Mouse (Mus musculus) cerebellum, postnatal 14 days (tissue): ENCODE measurements around the gene Nanog.
"Not testable (repeated sequence)": the region's sequence is repeated elsewhere in the genome, so short reads cannot be mapped to it uniquely, and the experiment has no call there.

Experiments
- DNase-seq, 2 experiments: peaks; one replicate each; pipeline ENCODE4 v3.0.0; 2021; ENCODE audit warnings: mixed read lengths in 2 of 2

Nanog gene

DNA sequence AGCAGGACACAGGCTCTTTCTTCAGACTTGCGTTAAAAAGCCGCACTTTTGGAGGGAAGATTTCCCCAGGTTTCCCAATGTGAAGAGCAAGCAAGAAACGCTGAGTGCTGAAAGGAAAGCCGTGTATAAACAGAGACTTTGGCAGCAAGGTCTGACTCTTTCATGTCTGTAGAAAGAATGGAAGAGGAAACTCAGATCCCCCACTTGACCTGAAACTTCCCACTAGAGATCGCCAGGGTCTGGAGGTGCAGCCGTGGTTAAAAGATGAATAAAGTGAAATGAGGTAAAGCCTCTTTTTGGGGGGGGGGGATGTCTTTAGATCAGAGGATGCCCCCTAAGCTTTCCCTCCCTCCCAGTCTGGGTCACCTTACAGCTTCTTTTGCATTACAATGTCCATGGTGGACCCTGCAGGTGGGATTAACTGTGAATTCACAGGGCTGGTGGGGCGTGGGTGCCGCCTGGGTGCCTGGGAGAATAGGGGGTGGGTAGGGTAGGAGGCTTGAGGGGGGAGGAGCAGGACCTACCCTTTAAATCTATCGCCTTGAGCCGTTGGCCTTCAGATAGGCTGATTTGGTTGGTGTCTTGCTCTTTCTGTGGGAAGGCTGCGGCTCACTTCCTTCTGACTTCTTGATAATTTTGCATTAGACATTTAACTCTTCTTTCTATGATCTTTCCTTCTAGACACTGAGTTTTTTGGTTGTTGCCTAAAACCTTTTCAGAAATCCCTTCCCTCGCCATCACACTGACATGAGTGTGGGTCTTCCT is at the start of gene Nanog:
Gene Nanog, plus strand, starts transcription at position 454 of the 765 bp plus-strand sequence.
- DNase-seq = no peak

DNA sequence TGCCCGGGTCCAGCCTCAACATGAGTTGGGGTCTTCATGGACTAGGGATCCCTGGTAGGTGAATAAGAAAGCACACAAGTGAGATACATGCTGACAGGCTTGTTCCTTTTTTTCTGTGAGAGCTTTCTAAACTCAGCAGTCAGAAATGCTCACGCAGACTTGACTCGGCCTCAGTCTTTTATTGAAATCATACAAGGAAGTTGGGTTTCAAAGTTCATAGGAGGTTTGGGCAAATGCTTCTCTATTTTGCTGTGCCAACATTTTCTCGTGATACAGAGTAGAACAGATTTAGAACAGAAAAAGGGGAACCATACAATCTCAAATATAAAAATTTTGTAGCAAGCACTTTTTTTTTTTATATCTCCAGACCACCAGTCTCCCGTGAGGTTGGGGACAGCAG is 49.7 kb upstream of the Nanog start:
- DNase-seq = no peak

DNA sequence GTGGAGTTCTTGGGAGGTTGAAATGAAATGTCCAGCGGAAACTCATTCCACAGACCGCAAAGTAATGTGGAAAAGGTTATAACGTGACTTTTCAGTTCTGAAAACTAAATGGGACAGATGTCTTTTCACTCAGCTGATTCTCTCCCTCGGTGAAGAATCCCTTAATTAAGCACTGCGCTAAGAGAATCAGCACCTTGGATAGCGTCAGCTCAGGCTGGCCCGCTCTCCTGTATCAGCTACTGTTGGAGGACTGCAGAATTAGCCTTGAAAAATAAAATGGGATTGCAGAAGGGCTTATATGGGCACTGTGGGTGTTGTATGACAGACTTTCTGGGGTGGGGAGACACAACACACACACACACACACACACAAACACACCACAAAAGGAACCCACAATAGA is 47.7 kb upstream of the Nanog start:
- no peak for DNase-seq

DNA sequence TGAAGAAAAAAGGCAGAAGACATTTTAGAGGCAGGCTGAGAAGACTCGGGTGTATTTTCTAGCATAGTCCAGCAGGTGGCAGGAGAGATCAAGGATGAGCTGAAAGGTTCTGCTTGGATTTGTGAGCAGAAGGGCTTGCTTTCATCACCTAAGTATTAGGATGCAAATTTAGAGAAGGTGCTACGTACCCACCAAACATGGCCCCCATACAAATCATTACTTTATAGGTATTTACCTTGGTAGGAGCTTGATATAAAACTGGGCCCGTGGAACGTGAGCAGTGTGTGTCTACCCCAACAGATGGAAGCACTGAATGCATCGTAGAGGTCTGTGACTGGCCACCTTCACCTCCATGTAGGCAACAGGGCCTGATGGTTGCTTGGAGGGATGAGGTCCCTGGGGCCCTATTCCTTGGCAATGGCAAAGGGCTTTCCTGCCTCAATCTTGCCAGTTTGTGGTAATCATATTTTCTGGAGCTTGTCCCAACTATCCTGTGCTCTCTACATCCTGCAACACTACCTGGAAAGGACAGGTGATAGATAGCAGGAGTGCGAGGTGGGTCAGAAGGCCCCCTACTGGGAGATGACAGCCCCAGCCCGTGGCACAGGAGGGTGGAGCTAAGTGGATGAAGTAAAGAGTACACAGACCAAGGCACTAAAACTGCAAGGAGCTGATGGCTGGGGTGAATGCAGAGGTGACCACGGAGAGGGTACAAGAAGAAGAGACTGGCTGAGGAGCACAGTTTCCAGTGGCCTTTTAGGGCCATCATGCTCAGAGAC is 46.5 kb upstream of the Nanog start:
- DNase-seq = peak; percentile 79

DNA sequence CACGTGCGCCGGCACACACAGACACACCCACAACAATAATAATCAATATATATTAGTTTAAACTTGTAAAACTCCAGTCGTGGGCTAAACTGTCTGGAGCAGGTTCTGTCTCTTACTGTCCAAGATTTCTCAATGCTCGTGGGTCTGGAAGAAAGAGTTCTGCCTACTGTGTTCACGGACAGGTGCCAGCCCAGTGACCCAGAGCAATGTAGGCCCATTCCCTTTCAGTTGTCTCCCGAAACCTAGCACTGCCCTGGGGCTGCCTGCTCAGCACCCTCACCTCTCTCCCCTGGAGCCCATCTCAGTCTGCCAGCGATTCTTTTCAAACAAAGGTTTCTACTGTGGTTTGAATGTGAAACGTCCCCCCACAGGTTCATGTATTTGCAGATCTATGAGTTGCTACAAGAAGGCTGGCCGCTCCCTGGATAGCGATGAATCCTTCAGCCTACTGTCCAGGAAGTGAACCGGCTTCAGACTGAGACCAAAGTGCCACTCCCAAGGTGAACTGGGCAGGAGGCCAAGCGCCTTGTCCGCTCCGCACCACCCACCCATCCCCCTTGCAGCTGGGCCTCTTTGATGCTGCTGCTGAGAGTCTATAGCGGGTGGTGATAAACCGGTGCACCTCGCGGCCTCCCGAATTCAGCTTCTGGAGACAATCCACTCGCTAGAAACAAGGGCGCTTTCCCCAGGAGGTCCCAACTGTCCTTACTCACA is 44.6 kb upstream of the Nanog start:
- peak; percentile 21 to 51 for DNase-seq

DNA sequence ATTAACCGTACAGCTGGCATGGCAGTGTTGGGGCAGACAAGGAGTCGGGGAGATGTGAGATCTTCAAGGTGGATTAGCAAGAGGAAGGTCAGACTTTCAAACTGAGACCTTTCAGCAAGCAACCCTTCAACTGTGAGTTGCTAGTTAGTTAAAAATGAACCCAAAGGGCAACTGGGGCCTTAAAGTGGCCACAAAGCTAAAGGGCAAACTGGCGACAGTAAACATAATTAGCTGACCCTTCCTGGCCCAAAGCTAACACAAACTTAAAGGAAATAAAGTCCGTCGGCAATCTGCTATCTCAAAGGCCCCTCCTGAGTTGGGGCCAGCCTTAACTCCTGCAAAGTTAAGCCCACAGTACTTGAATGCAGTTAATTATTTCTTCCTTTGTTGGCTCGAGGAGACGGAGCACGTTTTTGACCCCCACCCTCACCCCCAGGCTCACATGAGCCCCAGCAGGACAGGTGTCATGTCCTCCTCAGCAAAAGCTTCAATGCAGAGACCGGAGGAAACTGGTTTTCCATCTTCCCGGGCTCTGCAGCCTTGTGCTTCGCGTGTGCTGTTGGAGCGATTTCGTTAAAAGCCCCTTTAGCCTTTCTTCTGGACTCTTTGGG is 43.6 kb upstream of the Nanog start:
- DNase-seq = no peak

DNA sequence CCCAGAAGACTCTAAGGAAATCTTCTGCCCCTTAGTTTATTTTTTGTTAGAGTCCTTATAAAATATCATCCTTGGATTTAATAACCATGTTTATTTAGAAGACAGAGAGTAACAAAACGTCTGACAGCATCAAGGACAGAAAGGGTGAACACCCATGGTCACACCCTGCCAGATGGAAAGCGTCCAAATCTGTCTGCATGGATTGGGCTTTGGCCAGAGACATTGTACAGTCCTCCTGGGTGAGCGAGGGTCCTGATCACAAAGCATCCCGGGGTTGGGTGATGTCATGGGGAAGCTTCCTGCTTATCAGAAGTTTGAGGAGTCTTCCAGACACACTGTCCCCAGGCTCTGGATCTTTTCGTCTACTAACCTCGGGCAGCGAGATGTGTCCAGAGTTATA is 41.4 kb upstream of the Nanog start:
- DNase-seq = peak; percentile 28 to 33

DNA sequence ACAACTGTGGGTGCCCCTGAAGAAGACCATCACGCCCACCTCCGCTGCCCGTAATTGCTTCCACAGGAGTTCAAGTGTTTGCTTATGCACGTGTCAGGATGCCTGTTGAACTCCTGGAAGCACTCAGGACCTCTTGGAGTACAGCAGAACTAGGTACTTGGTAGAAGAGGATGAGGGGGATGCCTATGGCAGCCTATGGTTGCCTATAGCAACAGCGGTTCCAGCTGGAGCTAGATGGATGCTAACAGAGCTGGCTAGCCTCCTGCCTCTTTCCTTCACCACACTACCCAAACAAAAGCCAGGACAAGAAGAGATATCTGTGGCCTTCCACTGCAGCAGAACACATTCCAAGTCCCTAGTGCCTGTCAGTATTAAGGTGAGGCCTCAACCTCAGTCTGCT is 39.6 kb upstream of the Nanog start:
- no peak for DNase-seq

DNA sequence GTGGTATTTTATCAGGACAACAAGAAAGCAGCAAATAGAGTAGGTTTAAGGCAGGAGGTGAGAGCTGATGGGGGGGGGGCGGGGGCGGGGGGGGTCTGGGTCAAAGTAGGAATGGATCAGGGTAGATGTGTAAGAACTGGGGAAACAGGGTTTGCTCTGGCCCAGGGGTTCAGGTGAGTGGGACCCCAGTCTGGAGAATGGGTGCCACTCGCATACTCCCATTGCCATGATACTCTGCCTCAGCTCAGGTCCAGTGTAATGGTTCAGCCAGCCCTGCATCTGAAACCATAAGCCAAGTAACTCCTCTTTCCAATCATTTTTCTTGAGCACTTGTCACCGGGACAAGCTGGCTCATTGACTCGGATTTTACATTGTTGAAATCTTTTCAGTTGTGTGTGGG is 38.5 kb upstream of the Nanog start:
- DNase-seq = no peak

DNA sequence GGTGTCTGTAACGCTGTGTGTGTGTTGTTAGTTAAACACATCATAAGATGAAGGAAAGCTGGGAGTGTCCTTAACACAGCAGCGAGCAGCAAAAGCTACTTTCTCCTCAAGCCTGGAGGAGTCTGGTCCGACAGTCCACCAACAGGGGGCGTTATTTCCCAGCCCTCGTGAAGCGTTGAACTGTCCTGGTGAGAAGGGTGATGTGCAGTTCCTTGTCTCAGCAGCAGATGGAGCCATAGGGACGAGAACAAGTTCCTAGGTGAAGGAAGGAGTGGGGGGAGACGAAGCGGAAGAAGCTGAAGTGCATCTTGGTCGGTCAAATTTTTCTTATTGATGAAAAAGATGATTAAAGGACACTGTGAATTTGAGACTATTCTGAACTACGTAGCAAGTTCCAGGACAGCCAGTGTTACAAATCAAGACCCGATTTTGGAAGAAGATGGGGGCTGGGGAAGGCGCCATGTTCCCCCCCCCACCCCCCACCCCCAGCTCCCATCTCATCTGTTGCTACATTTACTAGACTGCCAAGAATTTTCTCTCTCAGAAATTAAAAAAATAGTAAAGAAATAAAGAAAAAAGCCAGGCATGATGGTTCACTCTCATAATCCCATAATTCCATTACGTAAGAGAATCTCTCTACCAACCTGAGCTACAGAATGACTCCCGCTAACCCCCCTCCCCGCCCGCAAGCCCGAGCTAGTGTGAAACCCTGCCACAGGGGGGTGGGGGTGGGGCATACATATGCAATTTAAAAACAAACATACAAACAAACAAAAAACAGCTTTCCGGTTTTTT is 37.7 kb upstream of the Nanog start:
- peak; percentile 99 to 100 for DNase-seq

DNA sequence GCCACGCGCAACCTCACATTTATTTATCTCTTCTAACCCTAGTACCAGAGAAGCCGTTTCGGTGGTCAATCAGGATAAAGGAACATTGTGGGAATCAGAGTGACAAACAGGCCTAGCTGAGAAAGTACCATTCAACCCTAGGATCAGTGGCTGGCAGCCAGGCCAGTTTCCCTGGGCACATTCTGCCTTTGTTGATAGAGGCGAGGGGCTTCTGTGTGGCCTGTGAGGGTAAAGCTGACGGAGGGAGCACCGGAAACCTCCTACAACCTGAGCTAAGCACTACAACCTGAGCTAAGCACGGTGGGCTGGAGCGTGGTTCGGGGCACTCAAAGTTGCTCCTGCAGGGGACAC is 37.1 kb upstream of the Nanog start:
- DNase-seq = peak; percentile 55 to 58

DNA sequence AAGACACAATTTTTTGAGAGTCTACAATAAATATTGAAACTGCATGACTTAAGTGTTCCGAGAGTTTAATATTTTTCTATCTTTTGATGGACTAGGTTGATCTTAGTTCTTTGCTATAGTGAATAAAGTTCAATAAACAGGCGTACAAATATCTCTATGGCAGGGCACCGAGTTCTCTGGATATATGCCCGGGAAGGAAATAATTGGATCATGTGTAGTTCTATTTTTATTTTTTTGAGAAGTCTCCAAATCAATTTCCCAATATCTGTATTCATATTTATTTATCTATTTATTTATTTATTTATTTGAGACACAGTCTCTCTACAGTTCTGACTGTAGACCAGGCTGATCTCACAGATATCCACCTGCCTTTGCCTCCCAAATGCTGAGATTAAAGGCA is 36.4 kb upstream of the Nanog start:
- DNase-seq = no peak

DNA sequence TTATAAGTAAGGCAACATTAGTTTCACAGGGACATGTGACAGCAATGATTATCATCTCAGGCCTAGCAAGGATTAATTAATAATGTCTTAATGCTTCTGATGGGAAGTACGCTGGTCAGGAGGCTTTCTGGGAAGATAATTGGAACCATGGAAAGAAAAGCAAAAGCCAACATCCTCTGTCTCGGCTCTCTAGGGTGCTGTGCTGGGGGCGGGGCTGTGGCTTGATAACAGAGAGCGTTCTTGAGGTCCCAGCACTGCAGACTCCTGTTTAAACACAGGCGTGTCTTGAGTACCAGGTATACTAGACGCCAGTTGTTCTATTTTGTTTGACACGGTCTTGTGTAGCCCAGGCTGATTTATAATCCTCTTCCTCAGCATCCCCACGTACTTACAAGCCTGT is 34.5 kb upstream of the Nanog start:
- no peak for DNase-seq

DNA sequence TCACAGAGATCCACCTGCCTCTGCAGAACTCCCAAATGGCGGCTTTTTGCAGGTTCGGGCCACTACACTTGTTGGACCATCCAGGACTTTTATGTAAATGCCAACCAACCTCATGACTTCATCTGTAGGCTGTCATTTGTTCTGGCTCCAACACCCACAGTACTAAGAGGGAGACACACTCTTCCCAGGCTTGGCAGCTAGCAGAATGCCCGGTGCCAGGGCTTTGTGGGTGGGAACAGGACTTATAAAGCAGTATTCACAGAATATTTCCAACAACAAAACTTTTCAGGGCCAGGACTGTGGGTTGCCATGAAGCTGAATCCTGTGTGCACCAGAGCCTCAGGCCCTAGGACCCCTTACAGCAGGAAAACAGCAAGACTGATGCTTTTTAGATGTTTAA is 24.6 kb upstream of the Nanog start:
- DNase-seq = no peak

DNA sequence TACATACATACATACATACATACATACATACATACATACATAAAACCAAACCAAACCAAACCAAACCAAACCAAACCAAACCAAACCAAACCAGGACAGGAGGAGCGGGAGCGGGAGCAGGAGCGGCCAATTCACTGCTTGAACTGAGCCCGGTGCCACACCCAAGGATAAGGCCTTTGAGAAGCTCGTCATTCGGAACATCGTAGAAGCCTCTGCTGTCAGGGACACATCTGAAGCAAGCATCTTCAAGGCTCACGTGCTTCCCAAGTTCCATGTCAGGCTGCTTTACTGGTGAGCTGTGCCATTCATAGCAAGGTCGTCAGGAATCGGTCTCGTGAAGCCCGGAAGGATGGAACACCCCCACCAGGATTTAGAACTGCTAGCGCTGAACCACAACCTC is 20.6 kb upstream of the Nanog start:
- no peak for DNase-seq

DNA sequence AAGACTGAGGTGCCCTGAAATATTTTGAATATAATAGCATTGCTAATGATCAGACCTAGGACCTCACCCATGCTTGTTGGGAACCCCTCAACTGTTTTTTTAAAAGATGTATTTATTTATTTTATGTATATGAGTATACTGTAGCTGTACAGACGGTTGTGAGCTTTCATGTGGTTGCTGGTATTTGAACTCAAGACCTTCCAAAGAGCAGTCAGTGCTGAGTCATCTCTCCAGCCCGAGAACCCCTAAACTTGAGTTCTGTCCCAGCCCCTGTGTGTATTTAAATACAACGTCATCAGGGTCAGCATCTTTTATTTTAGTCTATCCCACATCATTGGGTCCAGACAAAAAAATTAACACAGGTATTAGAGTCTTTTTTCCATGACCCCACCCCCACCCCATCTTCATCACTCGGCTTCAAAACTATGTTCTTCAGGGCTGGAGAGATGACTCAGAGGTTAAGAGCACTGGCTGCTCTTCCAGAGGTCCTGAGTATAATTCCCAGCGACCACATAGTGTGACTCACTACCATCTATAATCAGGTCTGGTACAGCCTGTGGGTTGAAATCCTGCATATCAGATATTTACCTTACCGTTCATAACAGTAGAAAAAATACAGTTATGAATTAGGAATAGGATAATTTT is 17.8 kb upstream of the Nanog start:
- no peak for DNase-seq

DNA sequence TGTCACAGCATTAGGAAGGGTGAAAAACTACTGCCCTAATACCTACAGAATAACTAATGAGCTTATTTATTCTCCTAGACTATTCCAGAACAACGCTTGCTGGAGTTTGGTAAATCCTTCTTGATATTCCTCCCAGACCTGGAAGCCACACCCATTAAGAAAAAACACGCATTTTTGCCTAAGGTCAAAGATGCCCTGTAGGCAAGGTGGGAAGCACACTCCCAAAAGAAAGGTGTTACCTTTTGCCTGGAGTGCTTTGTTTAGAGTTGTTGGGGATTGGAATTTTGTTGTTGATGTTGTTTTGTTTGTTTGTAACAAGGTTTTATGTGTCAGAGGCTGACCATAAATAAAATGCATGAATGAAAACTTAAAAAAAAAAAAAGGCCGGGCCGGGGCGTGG is 17.2 kb upstream of the Nanog start:
- DNase-seq = no peak

DNA sequence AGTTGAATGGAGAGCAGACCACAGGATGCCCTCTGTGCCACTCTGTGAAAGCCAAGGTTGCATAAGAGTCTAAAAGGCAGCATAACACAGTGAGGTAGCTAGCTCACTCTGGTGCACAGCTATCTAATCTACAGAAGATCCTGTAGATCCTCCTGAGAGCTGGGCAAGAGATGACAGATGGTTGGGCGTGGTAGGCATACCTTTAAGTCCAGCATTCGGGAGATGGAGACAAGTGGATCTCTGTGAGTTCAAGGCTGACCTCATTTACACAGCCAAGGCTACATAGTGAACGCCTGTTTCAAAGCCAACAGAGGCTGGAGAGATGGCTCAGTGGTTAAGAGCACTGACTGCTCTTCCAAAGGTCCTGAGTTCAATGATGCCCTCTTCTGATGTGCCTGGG is 11.9 kb upstream of the Nanog start:
- DNase-seq = no peak

DNA sequence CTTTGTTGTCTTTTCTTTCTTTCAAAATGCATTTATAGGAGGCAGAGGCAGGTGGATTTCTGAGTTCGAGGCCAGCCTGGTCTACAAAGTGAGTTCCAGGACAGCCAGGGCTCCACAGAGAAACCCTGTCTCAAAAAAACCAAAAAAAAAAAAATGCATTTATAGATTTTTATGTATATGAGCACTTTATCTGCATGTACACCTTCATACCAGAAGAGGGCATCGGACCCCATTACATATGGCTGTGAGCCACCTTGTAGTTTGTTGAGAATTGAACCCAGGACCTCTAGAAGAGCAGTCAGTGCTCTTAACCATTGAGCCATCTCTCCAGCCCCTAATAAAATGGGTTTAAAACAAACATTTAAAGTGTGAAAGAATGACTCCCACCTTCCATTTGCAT is 7.7 kb upstream of the Nanog start:
- DNase-seq = not testable (repeated sequence)

DNA sequence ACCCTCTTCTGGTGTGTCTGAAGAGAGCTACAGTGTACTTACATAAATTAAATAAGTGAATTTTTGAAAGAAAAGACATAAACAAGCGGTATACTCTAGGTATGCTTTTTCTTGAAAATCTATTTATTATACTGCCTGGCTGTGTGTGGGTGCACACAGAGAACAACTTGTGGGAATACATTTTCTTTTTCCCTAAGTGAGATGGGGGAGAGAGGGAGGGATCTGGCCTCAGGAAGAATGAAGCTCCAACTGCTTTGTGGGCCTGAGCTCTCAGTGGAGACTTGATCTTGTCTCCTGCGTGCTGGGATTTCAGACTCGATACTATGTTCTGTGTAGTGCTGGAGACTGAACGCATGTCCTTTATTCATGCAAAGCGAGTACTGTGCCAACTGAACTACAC is 5.5 kb upstream of the Nanog start:
- DNase-seq = no peak

DNA sequence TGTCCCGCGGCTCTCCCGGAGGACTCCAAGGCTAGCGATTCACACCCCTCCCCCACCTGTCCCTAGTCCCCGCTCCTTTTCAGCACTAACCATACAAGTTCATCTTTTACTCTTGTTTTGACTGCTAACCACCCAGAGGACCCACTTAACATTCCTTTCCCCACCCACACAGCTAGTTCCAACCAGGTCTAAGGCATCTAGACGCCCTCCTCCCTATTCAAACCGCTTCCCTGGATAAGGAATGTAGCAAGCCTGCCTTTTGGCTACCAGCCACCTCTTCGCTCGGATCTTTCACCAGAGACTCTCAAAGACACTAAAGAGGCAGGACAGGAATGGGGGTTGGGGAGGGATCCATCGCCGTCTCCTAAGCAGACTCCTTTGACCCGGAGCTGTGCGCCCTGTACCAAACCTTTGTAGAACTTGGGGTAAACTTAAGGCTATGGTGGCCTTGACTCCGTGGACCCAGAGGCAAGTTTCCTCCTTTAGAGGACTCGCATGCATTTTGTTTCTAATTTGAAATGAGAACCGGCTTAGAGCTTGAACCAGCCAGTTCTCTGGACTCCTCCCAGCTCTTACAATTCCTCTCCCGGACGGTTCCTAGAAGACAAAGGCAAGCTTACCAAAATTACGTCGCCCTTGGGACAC is 4.7 kb upstream of the Nanog start:
- DNase-seq = peak; percentile 41 to 53

DNA sequence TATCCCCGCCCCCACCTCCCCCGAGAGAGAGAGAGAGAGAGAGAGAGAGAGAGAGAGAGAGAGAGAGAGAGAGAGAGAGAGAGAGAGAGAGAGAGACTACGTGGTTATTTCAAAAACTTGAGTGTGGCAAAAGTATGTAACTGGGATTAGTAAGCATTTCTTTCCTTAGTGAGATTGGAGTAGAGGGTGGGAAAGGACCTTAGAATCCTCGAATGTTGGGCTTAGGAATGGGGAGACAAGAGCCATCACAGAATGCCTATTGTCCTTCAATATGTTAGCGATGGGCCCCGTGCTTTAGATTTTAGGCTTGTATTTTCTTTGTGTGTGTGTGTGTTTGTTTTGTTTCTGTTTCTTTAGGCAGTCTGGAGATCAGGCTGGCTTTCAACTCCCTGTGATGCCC is 4.0 kb upstream of the Nanog start:
- DNase-seq = no peak
